ENCODE assay signal across 8 mouse cellular contexts in the genomic region with DNA sequence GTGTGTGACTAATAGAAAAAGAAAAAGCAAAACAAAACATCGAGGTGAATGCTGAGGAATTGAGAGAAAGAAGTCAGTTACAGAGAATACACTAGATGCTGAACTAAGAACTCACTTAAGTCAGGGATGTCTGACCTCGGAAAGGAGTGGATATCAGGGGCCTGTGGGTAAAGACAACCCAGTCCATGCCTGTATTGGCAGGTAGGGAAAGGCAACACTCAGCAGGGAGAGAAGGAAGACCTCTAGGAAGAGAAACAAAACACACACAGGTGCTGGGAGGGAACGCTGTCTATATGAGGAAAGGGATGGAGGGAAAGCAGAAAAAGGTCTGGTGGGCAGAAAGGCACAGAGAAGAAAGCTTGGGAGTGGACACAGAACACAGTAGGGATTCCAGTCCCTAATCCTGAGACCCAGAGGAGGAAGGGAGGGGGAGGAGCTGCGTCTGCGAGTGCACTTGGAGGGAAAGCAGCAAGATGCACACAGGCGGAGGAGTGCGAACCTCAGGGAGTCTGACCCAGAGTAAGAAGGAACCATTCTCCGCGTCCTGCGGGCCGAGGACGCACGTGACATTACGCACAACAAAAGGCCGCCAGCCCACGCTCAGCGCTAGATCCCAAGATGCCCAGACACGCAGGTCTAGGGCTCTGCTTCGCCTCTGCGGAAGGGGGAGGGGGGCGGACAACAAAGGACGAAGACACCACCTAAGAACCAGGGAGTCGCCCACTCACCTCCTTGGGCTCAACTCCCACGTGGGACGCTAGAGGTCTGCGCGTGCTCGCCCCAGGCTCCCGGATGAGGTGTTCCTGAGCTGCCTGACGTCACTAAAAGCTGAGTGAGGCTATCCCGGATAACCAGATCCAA. TPM values are rescaled to one million over a fixed set of nuclear protein-coding genes. Genes with fewer than 3 reads are reported as not detected.
DNase-seq lines count a peak whose midpoint lies in the region; ATAC-seq lines count a peak whose summit lies in the region.

A gene (minus strand): TSS at position 770 of the 861 bp plus-strand sequence.

- ATAC-seq in forebrain, embryonic 12.5 days (ENCODE audit: low FRiP score) = peak; percentile 97
- ATAC-seq in heart, embryonic 16.5 days (replicated peaks; ENCODE audit: extremely low read depth, insufficient read depth, low FRiP score) = peak; percentile 92
- peak; percentile 90 for ATAC-seq in liver, embryonic 11.5 days (replicated peaks; ENCODE audit: low FRiP score)
- ATAC-seq in monocyte, adult 5-6 weeks (replicated peaks; ENCODE audit: insufficient number of reproducible peaks, low FRiP score, low TSS enrichment, poor library complexity, severe bottlenecking) = 0 out of 2 replicates have a peak, but pooled peaks have one; percentile 43

- H3K27me3 ChIP-seq in forebrain, embryonic 12.5 days = no peaks in the 10 kb centered on the region
- H3K27me3 ChIP-seq in heart, embryonic 16.5 days (ENCODE audit: control insufficient read depth, insufficient read depth, low read length) = no peaks in the 10 kb centered on the region
- no peaks in the 10 kb centered on the region for H3K27me3 ChIP-seq in liver, embryonic 11.5 days (replicated peaks; ENCODE audit: control insufficient read depth, insufficient read depth, low read length)

- DNase-seq in gastrocnemius, adult 18-20 months (ENCODE audit: low spot score) = peak; percentile 14
- no peak for DNase-seq in gastrocnemius, adult 8-10 months (ENCODE audit: low spot score in 2 of 2)
- DNase-seq in kidney, postnatal 14 days = peak; percentile 75
- DNase-seq in liver, embryonic 11.5 days (ENCODE audit: low spot score) = peak; percentile 76
- DNase-seq in spleen, postnatal 36 days (ENCODE audit: low spot score in 2 of 2) = peak; percentile 34 to 45

- peak within 1 kb of the TSS; percentile 77 for H3K27ac ChIP-seq in forebrain, embryonic 12.5 days
- H3K27ac ChIP-seq in heart, embryonic 16.5 days (ENCODE audit: low read length) = peak within 1 kb of the TSS; percentile 61
- H3K27ac ChIP-seq in liver, embryonic 11.5 days (ENCODE audit: low read depth, low read length) = no peak within 1 kb of the TSS

- H3K4me1 ChIP-seq in forebrain, embryonic 12.5 days = peaks cover 12% of the 10 kb centered on the region; the same call in 1 of the 2 replicates
- peaks cover 10% of the 10 kb centered on the region; the same call in 1 of the 2 replicates for H3K4me1 ChIP-seq in heart, embryonic 16.5 days (ENCODE audit: control insufficient read depth, insufficient read depth, low read length)
- H3K4me1 ChIP-seq in liver, embryonic 11.5 days (replicated peaks; ENCODE audit: control insufficient read depth, insufficient read depth, low read length) = peaks cover 3% of the 10 kb centered on the region; the same call in 1 of the 2 replicates

- H3K9me3 ChIP-seq in forebrain, embryonic 12.5 days = 0 out of 2 replicates have a peak, but pooled peaks cover 2% of the 10 kb centered on the region
- 0 out of 2 replicates have a peak, but pooled peaks cover 3% of the 10 kb centered on the region for H3K9me3 ChIP-seq in heart, embryonic 16.5 days (replicated peaks; ENCODE audit: control insufficient read depth, low read length)
- H3K9me3 ChIP-seq in liver, embryonic 11.5 days (ENCODE audit: control insufficient read depth, low read length) = peaks cover 2% of the 10 kb centered on the region

- H3K4me2 ChIP-seq in forebrain, embryonic 12.5 days = peak within 1 kb of the TSS; percentile 67
- H3K4me2 ChIP-seq in heart, embryonic 16.5 days (ENCODE audit: low read depth, low read length) = peak within 1 kb of the TSS; percentile 98
- peak within 1 kb of the TSS; percentile 86 for H3K4me2 ChIP-seq in liver, embryonic 11.5 days

- H3K4me3 ChIP-seq in forebrain, embryonic 12.5 days (replicated peaks) = peak within 1 kb of the TSS; percentile 45
- H3K4me3 ChIP-seq in heart, embryonic 16.5 days (ENCODE audit: low read length) = peak within 1 kb of the TSS; percentile 70
- peak within 1 kb of the TSS; percentile 51 for H3K4me3 ChIP-seq in liver, embryonic 11.5 days (ENCODE audit: low read depth, low read length)

- H3K36me3 ChIP-seq in forebrain, embryonic 12.5 days (replicated peaks) = peaks cover 23% of the 10 kb centered on the region
- H3K36me3 ChIP-seq in heart, embryonic 16.5 days (ENCODE audit: control insufficient read depth, insufficient read depth) = peaks cover 22% of the 10 kb centered on the region
- H3K36me3 ChIP-seq in liver, embryonic 11.5 days (ENCODE audit: control insufficient read depth, insufficient read depth, low read length) = peaks cover 5% of the 10 kb centered on the region

- WGBS in forebrain, embryonic 12.5 days = 5% methylated on average over 31 of the region's 31 CpGs
- 5% methylated on average over 31 of the region's 31 CpGs for WGBS in heart, embryonic 16.5 days
- 7% methylated on average over 31 of the region's 31 CpGs for WGBS in liver, embryonic 11.5 days

- peak within 1 kb of the TSS; percentile 68 for H3K9ac ChIP-seq in forebrain, embryonic 12.5 days
- peak within 1 kb of the TSS; percentile 83 for H3K9ac ChIP-seq in heart, embryonic 16.5 days (ENCODE audit: low read length)
- H3K9ac ChIP-seq in liver, embryonic 11.5 days (ENCODE audit: low read depth, low read length) = peak within 1 kb of the TSS; percentile 62

RNA-seq across cellular contexts. Expression of the gene that starts here (rescaled TPM):
- 1 to 10 TPM in 1 of 2 experiments, under 1 TPM in 1; 0.36 to 1.2 TPM for total RNA-seq in gastrocnemius, adult 18-20 months (2021)
- total RNA-seq in gastrocnemius, adult 8-10 months (2022) = 1 to 10 TPM in 2 of 4 experiments, under 1 TPM in 2; 0.46 to 1.3 (median 0.86) TPM
- polyA plus RNA-seq in forebrain, embryonic 12.5 days (2016; fragmentation: Nextera tagmentation; extraction: Ambion mirVana) = 13.6 and 15.2 TPM in 2 replicates
- 4.4 and 5.9 TPM in 2 replicates for polyA plus RNA-seq in heart, embryonic 16.5 days (2015; fragmentation: Nextera tagmentation; extraction: Ambion mirVana)
- 4.4 and 5.1 TPM in 2 replicates for polyA plus RNA-seq in liver, embryonic 11.5 days (2014; fragmentation: Nextera tagmentation; extraction: Ambion mirVana)
- total RNA-seq in monocyte, adult 5-6 weeks (2017) = 0.19 to 1.6 TPM (median 0.53 TPM) in 3 replicates

Comparison
In these comparisons a context has a peak if more than half of its experiments do, and no peak if none do; other contexts are left out.
1. DNase-seq: peak in gastrocnemius, adult 18-20 months (single experiment), kidney, postnatal 14 days (single experiment), liver, embryonic 11.5 days (single experiment) and spleen, postnatal 36 days (2 of 2); none in gastrocnemius, adult 8-10 months (0 of 2).
2. ATAC-seq: peak in every context shown above with its lines; median percentile 97 in forebrain, embryonic 12.5 days; 92 in heart, embryonic 16.5 days; 90 in liver, embryonic 11.5 days; 43 in monocyte, adult 5-6 weeks.
3. Peak in every context shown above with its lines, with median percentiles within 50 percentile points of each other: H3K4me2 ChIP-seq, H3K4me3 ChIP-seq and H3K9ac ChIP-seq.